ENCODE assay signal across 20 mouse cellular contexts in the genomic region with DNA sequence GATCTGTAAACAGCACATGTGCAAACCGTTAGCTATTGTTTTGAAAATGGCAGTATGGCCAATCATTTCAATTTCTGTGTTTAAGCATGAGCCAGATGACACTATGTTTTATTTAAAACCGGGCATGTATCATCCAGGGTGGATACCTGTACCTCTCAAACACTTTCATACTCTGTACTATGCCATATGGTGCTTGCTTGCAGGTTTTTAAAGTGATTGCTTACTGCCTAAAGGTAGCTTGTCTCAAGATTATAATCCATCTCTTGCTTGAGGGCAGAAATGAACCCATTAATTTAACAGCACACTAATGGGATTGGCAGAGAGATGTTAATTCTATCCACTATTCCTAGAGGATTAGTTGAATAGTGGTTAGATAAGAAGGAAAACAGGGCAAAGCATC.
DNase-seq lines count a peak whose midpoint lies in the region; ATAC-seq and TF ChIP-seq lines count a peak whose summit lies in the region.
"Had no signal": no experiment of that assay in that cellular context is flagged by ENCODE, and none has a peak within 500 bp of the region (broad histone marks: within the 10 kb centered on the region; RNA-seq: fewer than 3 reads in every experiment).

No protein-coding gene starts in this region.

- H3K4me1 ChIP-seq in forebrain, embryonic 11.5 days (replicated peaks; ENCODE audit: control insufficient read depth, insufficient read depth, low read length): peaks cover 7% of the 10 kb centered on the region; the same call in 1 of the 2 replicates
- peaks cover 18% of the 10 kb centered on the region for H3K4me1 ChIP-seq in forebrain, embryonic 13.5 days
- peaks cover 27% of the 10 kb centered on the region for H3K4me1 ChIP-seq in neural tube, embryonic 13.5 days (replicated peaks)
- H3K4me1 ChIP-seq in midbrain, embryonic 13.5 days (replicated peaks): peaks cover 26% of the 10 kb centered on the region
- H3K4me1 ChIP-seq in thymus, adult 2 months (replicated peaks; ENCODE audit: control insufficient read depth, insufficient read depth, low read length): no peaks in the 10 kb centered on the region

- ATAC-seq in forebrain, embryonic 11.5 days (replicated peaks; ENCODE audit: low FRiP score): 0 out of 2 replicates have a peak, but pooled peaks have one; percentile 15
- no peak for ATAC-seq in forebrain, embryonic 13.5 days
- peak; percentile 67 for ATAC-seq in neural tube, embryonic 13.5 days (ENCODE audit: low read depth)
- peak; percentile 65; the same call in 1 of the 2 replicates for ATAC-seq in midbrain, embryonic 13.5 days
- ATAC-seq: liver, postnatal 0 days had no signal

- H3K36me3 ChIP-seq in forebrain, embryonic 11.5 days (ENCODE audit: control insufficient read depth, insufficient read depth, low read length): no peaks in the 10 kb centered on the region
- no peaks in the 10 kb centered on the region for H3K36me3 ChIP-seq in forebrain, embryonic 13.5 days (ENCODE audit: poor library complexity, severe bottlenecking)
- H3K36me3 ChIP-seq in neural tube, embryonic 13.5 days: no peaks in the 10 kb centered on the region
- H3K36me3 ChIP-seq in midbrain, embryonic 13.5 days: no peaks in the 10 kb centered on the region
- no peaks in the 10 kb centered on the region for H3K36me3 ChIP-seq in thymus, adult 2 months (ENCODE audit: control insufficient read depth, insufficient read depth, low read length)
- H3K36me3 ChIP-seq: embryonic facial prominence, embryonic 12.5 days; heart, embryonic 12.5 days had no signal

- no peak for TF ChIP-seq POLR2A in thymus, adult 2 months (IDR thresholded peaks at IDR 0.05; ENCODE audit: control insufficient read depth, extremely low read depth, insufficient read depth, low read length, poor library complexity)

- WGBS in forebrain, embryonic 11.5 days: 64% methylated on average over 2 of the region's 2 CpGs
- WGBS in forebrain, embryonic 13.5 days: 59% methylated on average over 2 of the region's 2 CpGs
- 47% methylated on average over 2 of the region's 2 CpGs for WGBS in neural tube, embryonic 13.5 days
- 69% methylated on average over 2 of the region's 2 CpGs for WGBS in midbrain, embryonic 13.5 days
- WGBS in thymus, adult 2 months: 82% methylated on average over 2 of the region's 2 CpGs

- no peak for DNase-seq in forebrain, embryonic 11.5 days (ENCODE audit: low spot score)
- DNase-seq in neural tube, embryonic 10.5 days (ENCODE audit: extremely low spot score, low spot score): no peak
- no peak for DNase-seq in left cerebral cortex, adult 18-20 months (ENCODE audit: low spot score in 2 of 2)
- DNase-seq in thymus, adult 2 months: no peak
- DNase-seq in layer of hippocampus, adult 9-10 months (ENCODE audit: low spot score): no peak
- DNase-seq: adrenal gland, adult 2 months; cerebellum, adult 9-11 months; gastrocnemius, adult 2 months; kidney, adult 8-10 months; kidney, postnatal 25 days; layer of hippocampus, adult 9-11 months; liver, postnatal 0 days; lung, postnatal 10 days; thymus, postnatal 14 days had no signal

- no peak overlapping the region for H3K9ac ChIP-seq in forebrain, embryonic 11.5 days (ENCODE audit: low read length)
- no peak overlapping the region for H3K9ac ChIP-seq in forebrain, embryonic 13.5 days
- H3K9ac ChIP-seq in neural tube, embryonic 13.5 days: no peak overlapping the region
- no peak overlapping the region for H3K9ac ChIP-seq in midbrain, embryonic 13.5 days (replicated peaks)
- H3K9ac ChIP-seq: embryonic facial prominence, embryonic 12.5 days; heart, embryonic 12.5 days; liver, postnatal 0 days had no signal

- H3K4me2 ChIP-seq in forebrain, embryonic 11.5 days (ENCODE audit: low read depth, low read length, severe bottlenecking): no peak overlapping the region
- no peak overlapping the region for H3K4me2 ChIP-seq in forebrain, embryonic 13.5 days
- H3K4me2 ChIP-seq in neural tube, embryonic 13.5 days: no peak overlapping the region
- no peak overlapping the region for H3K4me2 ChIP-seq in midbrain, embryonic 13.5 days (replicated peaks)
- H3K4me2 ChIP-seq: embryonic facial prominence, embryonic 12.5 days; heart, embryonic 12.5 days had no signal

- no peak for TF ChIP-seq CTCF in thymus, adult 2 months (IDR thresholded peaks at IDR 0.05; ENCODE audit: borderline replicate concordance, control insufficient read depth, extremely low read depth, insufficient read depth, low read length, poor library complexity)

- H3K4me3 ChIP-seq in forebrain, embryonic 11.5 days (ENCODE audit: low read depth, low read length): no peak overlapping the region
- no peak overlapping the region for H3K4me3 ChIP-seq in forebrain, embryonic 13.5 days
- H3K4me3 ChIP-seq in neural tube, embryonic 13.5 days: no peak overlapping the region
- H3K4me3 ChIP-seq in midbrain, embryonic 13.5 days (replicated peaks): no peak overlapping the region
- no peak overlapping the region for H3K4me3 ChIP-seq in thymus, adult 2 months (ENCODE audit: control insufficient read depth, insufficient read depth, low read length)
- H3K4me3 ChIP-seq: embryonic facial prominence, embryonic 12.5 days; gastrocnemius, adult 2 months; heart, embryonic 12.5 days had no signal

- H3K27me3 ChIP-seq in forebrain, embryonic 11.5 days (ENCODE audit: control insufficient read depth, insufficient read depth, low read length): no peaks in the 10 kb centered on the region
- no peaks in the 10 kb centered on the region for H3K27me3 ChIP-seq in forebrain, embryonic 13.5 days
- H3K27me3 ChIP-seq in neural tube, embryonic 13.5 days: no peaks in the 10 kb centered on the region
- H3K27me3 ChIP-seq in midbrain, embryonic 13.5 days: no peaks in the 10 kb centered on the region
- H3K27me3 ChIP-seq in thymus, adult 2 months (ENCODE audit: control insufficient read depth, insufficient read depth, low read length): no peaks in the 10 kb centered on the region
- H3K27me3 ChIP-seq: embryonic facial prominence, embryonic 12.5 days; heart, embryonic 12.5 days had no signal

- H3K9me3 ChIP-seq in forebrain, embryonic 11.5 days (ENCODE audit: control insufficient read depth, low read length): no peaks in the 10 kb centered on the region
- H3K9me3 ChIP-seq in forebrain, embryonic 13.5 days (replicated peaks): no peaks in the 10 kb centered on the region
- no peaks in the 10 kb centered on the region for H3K9me3 ChIP-seq in neural tube, embryonic 13.5 days
- H3K9me3 ChIP-seq in midbrain, embryonic 13.5 days: no peaks in the 10 kb centered on the region
- H3K9me3 ChIP-seq: embryonic facial prominence, embryonic 12.5 days; heart, embryonic 12.5 days had no signal

- H3K27ac ChIP-seq in forebrain, embryonic 11.5 days (ENCODE audit: low read depth, low read length): no peak overlapping the region
- H3K27ac ChIP-seq in forebrain, embryonic 13.5 days: no peak overlapping the region
- H3K27ac ChIP-seq in neural tube, embryonic 13.5 days (replicated peaks): peak overlapping the region; percentile 54; the same call in 1 of the 2 replicates
- no peak overlapping the region for H3K27ac ChIP-seq in midbrain, embryonic 13.5 days
- no peak overlapping the region for H3K27ac ChIP-seq in thymus, adult 2 months (ENCODE audit: control insufficient read depth, insufficient read depth, low read length)
- H3K27ac ChIP-seq: embryonic facial prominence, embryonic 12.5 days; gastrocnemius, adult 2 months; stomach, postnatal 0 days had no signal
